Mouse (Mus musculus) liver, adult 2 months (tissue): ENCODE data around the gene Cep68. TPM values are rescaled to one million over a fixed set of nuclear protein-coding genes. Genes with fewer than 3 reads are reported as not detected.

Experiments used
- DNase-seq: peaks from one replicate; pipeline ENCODE4 v3.0.0-alpha.2; 2011; ENCODE audit warnings: low read depth, low spot score; ENCODE audit errors: extremely low read depth
- H3K27ac ChIP-seq: fragments of 200-500 bp; replicated peaks from 2 replicates; pipeline ENCODE4 v1.5.1; 2012; ENCODE audit warnings: low read depth, mild to moderate bottlenecking, control low read depth, inconsistent platforms, low read length; ENCODE audit not compliant: insufficient read depth
- H3K27me3 ChIP-seq: fragments of 200-500 bp; 2 replicates; pipeline ENCODE4 v1.6.1; 2012; ENCODE audit warnings: mild to moderate bottlenecking, moderate library complexity, low read length, inconsistent platforms; ENCODE audit not compliant: control insufficient read depth, insufficient read depth
- H3K36me3 ChIP-seq: fragments of 200-500 bp; 2 replicates; pipeline ENCODE4 v1.6.1; 2012; ENCODE audit warnings: low read length, inconsistent platforms; ENCODE audit not compliant: control insufficient read depth, insufficient read depth
- H3K4me1 ChIP-seq: fragments of 200-500 bp; 2 replicates; pipeline ENCODE4 v1.6.1; 2011; ENCODE audit warnings: low read length; ENCODE audit not compliant: control insufficient read depth, insufficient read depth
- H3K4me3 ChIP-seq: fragments of 200-500 bp; 2 replicates; pipeline ENCODE4 v1.5.1; 2011; ENCODE audit warnings: low read depth, mild to moderate bottlenecking, control low read depth, low read length, moderate library complexity; ENCODE audit not compliant: insufficient read depth
- H3K79me2 ChIP-seq: fragments of 200-500 bp; 2 replicates; pipeline ENCODE4 v1.6.1; 2012; ENCODE audit warnings: inconsistent platforms, mild to moderate bottlenecking, low read length, moderate library complexity; ENCODE audit not compliant: control insufficient read depth, insufficient read depth
- H3K9ac ChIP-seq: fragments of 200-500 bp; 2 replicates; pipeline ENCODE4 v1.6.1; 2012; ENCODE audit warnings: low read depth, mild to moderate bottlenecking, control low read depth, inconsistent platforms, low read length
- CTCF ChIP-seq: fragments of 200-500 bp; IDR thresholded peaks from 2 replicates; pipeline ENCODE4 v1.5.1; 2011; ENCODE audit warnings: low read depth, low read length, control low read depth
- POLR2A ChIP-seq: fragments of 200-500 bp; IDR thresholded peaks from 2 replicates; pipeline ENCODE4 v1.6.1; 2011; ENCODE audit warnings: low read length, control low read depth; ENCODE audit not compliant: insufficient read depth; ENCODE audit errors: extremely low read depth
- WGBS: fragments of 180-500 bp; shearing (Covaris S2); methylation state at CpG from one replicate; pipeline ENCODE4 v1.1.7; 2018; 5-methylcytosine and 5-hydroxymethylcytosine counted together
- polyA plus RNA-seq: library from polyadenylated mRNA; depleted of rRNA; stranded (reverse); fragments of >200 nt; gene quantifications from 2 replicates; pipeline ENCODE4 v1.2.3, GENCODE M21; 2012
- total RNA-seq: library from RNA; depleted of rRNA; stranded (reverse); fragments of >200 nt; gene quantifications from 2 replicates; pipeline ENCODE4 v1.2.3, GENCODE M21; 2014

The Cep68 gene
- total and polyA plus RNA-seq, 2 experiments: 5.8 to 7.8 TPM

DNA sequence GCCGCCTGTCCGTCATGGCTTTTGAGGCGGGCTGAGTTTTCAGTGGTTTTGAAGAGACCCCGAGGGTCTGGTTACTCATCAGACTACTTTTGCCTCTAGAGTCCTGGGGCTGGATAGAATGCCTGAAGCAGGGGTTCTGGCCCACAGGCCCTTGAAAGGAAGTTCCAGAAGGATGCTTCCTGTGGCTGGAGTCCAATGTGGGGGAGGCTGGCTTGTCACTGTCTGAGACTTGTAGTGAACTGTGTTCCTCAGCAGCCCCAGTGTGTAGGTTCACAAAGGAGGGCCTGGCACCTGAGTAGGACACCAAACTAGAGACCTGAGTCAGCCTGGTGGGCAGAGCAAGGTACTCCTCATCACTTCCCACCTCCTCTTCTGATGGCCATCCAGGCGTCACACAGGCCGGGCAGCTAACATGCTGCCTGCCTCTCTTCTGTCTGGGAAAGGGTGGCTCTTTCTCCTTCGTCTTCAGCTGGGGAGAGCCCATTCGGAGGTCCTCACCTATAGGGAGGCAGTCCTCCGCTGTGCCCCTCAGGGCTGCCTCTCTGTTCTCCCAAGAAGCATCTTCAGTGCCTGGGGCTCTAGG lies 9.9 kb downstream of the Cep68 start:
- H3K9ac ChIP-seq: no peak overlapping the region

DNA sequence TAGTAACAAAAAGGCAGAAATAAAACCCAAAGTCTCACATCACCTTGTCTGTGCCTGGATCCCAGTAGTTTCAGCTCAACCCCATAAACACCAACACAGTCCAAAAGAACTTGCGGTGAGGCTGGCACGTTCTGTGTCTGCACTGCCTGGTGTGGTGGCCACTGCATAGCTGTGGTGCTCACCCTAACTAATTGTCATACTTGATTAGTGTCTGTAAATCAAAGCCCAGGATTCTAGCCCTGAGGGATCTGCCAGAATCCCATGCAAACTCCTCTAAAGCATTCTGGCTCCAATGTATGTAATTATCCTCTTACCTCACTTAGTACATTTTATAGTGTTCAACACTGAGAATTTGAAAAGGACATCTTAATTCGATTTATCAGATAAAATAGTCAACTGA lies 11.3 kb downstream of the Cep68 start:
- Histone ChIP-seq H3K27ac (no peak overlapping the region), H3K4me1 (no peaks in the 10 kb centered on the region), H3K9ac (no peak overlapping the region), H3K36me3 (peaks cover 49% of the 10 kb centered on the region), H3K27me3 (no peaks in the 10 kb centered on the region), H3K79me2 (peaks cover 5% of the 10 kb centered on the region; the same call in 1 of the 2 replicates), H3K4me3 (no peak overlapping the region)
- DNase-seq: no peak
- TF ChIP-seq POLR2A: no peak
- no peak for TF ChIP-seq CTCF
- WGBS: 97% methylated on average over 3 of the region's 3 CpGs

More for the DNA sequence above, 9.9 kb downstream of the Cep68 start:
- Histone ChIP-seq H3K79me2 (peaks cover 5% of the 10 kb centered on the region; the same call in 1 of the 2 replicates), H3K36me3 (peaks cover 41% of the 10 kb centered on the region), H3K4me3 (no peak overlapping the region), H3K27me3 (no peaks in the 10 kb centered on the region), H3K27ac (no peak overlapping the region), H3K4me1 (no peaks in the 10 kb centered on the region)
- no peak for TF ChIP-seq CTCF
- no peak for TF ChIP-seq POLR2A
- DNase-seq: no peak
- 88% methylated on average over 9 of the region's 9 CpGs for WGBS

DNA sequence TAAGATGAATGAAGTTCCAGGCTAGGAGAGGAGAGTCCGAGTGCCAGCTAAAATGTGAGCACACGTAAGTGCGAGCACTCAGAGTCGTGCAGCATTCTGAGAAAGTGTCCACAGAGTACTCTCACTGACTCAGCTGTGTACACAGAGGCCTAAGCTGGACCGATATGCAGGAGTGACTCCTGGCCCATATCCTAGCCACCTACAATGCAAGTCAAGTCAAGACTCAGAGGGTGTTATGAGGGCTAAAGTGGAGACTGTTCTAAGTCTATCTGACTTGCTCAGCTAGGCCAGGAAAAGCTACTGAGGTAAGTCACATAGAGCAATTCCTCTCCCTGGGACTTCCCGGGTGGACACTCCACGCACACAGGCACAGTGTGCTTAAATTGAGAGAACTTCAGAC lies 12.2 kb downstream of the Cep68 start:
- peaks cover 53% of the 10 kb centered on the region for H3K36me3 ChIP-seq
- no peak for DNase-seq
- H3K9ac ChIP-seq: no peak overlapping the region
- peaks cover 5% of the 10 kb centered on the region; the same call in 1 of the 2 replicates for H3K79me2 ChIP-seq
- no peaks in the 10 kb centered on the region for H3K27me3 ChIP-seq
- H3K27ac ChIP-seq: no peak overlapping the region
- peaks cover 2% of the 10 kb centered on the region; the same call in 1 of the 2 replicates for H3K4me1 ChIP-seq
- 59% methylated on average over 7 of the region's 7 CpGs for WGBS
- TF ChIP-seq CTCF (no peak), POLR2A (no peak)
- no peak overlapping the region for H3K4me3 ChIP-seq

DNA sequence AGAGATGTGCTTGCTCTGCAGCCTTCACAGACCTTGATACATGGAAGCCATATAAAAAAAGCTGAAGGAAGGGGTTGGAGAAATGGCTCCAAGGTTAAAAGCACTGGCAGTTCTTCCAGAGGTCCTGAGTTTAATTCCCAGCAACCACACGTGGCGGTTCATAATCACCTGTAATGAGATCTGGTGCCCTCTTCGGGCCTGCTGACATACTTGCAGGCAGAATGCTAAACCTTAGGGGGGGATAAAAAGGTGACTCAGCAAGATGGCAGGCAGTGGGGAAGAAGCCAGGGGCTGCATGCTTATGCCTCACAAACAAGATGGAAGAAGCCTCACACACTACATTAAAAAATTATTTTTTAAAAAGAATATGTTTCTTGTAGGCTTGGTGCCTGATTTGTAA lies 15.0 kb downstream of the Cep68 start:
- Histone ChIP-seq H3K4me1 (peaks cover 13% of the 10 kb centered on the region), H3K9ac (no peak overlapping the region), H3K79me2 (no peaks in the 10 kb centered on the region), H3K4me3 (no peak overlapping the region), H3K27ac (no peak overlapping the region), H3K36me3 (peaks cover 65% of the 10 kb centered on the region), H3K27me3 (no peaks in the 10 kb centered on the region)
- DNase-seq: no peak
- WGBS: 66% methylated on average over 3 of the region's 3 CpGs
- TF ChIP-seq POLR2A (no peak), CTCF (no peak)

DNA sequence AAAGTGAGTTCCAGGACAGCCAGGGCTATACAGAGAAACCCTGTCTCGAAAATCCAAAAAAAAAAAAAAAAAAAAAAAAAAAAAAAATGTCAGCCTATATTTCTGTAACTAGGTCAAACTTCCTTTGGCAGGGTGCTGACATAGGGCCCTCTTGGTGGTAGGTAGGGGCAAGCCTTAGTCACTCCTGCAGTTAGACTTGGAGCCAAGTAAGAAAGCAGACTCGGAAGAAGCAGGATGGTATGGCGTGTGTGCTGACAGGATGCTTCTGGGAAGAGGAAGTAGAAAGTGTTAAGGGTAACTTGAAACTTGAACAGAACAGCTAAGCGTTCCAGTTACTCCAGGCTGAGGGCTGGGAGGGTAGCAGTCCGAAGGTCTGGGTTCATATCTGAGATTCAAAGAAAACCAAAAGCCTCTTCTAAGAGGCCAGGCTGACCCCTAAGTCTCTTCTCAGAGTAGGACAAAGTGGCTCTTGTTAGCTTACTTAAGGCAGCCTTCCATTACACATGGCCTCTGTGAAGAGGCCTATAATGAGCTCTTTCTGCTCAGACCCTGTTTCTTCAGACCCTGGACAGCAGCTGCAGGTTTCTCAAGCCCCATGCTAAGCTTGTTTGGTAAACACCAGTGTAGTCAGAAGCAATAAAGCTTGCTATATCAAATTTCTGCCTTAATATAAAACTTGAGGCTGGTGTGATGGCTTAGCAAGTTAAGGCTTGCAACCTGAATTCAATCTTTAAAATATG lies 17.0 kb downstream of the Cep68 start:
- Histone ChIP-seq H3K27ac (peak overlapping the region; percentile 38), H3K79me2 (no peaks in the 10 kb centered on the region), H3K4me3 (no peak overlapping the region), H3K36me3 (peaks cover 68% of the 10 kb centered on the region), H3K27me3 (no peaks in the 10 kb centered on the region), H3K9ac (no peak overlapping the region), H3K4me1 (peaks cover 14% of the 10 kb centered on the region)
- WGBS: 62% methylated on average over 5 of the region's 5 CpGs
- DNase-seq: no peak
- TF ChIP-seq POLR2A: no peak
- TF ChIP-seq CTCF: no peak

DNA sequence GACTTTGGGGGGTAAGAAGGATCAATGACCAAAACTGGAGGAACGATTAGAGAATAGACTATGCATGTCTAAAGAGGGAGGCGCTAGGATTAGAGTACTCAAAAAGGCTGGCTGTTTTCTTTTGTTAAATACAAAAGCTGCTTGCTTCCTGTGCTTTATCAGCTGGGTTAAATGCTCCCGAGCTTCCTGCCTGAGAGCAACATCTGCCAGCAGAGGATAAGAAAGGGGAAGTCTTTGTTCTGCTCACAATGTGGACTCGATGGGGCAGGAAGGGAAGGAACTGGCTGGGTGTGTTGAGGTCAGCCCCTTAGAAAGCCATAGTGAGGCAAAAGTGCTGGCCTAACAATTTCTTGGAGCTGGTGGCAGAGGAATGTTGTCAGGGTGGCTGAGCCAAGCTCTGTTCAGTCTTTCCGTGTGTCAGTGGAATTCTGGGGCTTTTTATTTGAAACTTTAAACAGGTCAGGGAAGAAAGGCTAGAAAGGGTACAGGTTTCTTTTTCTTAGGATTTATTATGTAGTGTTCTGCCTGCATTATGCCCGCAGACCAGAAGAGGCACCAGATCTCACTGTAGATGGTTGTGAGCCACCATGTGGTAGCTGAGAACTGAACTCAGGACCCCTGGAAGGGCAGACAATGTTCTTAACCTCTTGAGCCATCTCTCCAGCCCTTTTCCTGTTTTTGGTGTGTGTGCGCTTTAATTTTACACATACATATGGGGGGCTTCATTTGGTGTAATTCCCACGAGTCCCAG lies 17.9 kb downstream of the Cep68 start:
- 47% methylated on average over 8 of the region's 8 CpGs for whole genome bisulfite sequencing

More for the DNA sequence above, 17.9 kb downstream of the Cep68 start:
- DNase-seq: peak; percentile 58
- Histone ChIP-seq H3K4me3 (no peak overlapping the region), H3K4me1 (peaks cover 14% of the 10 kb centered on the region), H3K79me2 (no peaks in the 10 kb centered on the region), H3K27me3 (no peaks in the 10 kb centered on the region), H3K36me3 (peaks cover 61% of the 10 kb centered on the region), H3K27ac (peak overlapping the region; percentile 42), H3K9ac (no peak overlapping the region)
- peak; percentile 10; the same call in 1 of the 2 replicates for TF ChIP-seq CTCF
- no peak for TF ChIP-seq POLR2A
